Mouse (Mus musculus) thymus, adult 2 months (tissue): ENCODE data around the gene Map7d1. TPM values are rescaled to one million over a fixed set of nuclear protein-coding genes. Genes with fewer than 3 reads are reported as not detected.

ENCODE experiments used
- DNase-seq: peaks from one replicate; pipeline ENCODE4 v3.0.0; 2021
- H3K27ac ChIP-seq: fragments of 200-500 bp; 2 replicates; pipeline ENCODE4 v1.5.1; 2012; ENCODE audit warnings: low read length, control low read depth; ENCODE audit not compliant: control insufficient read depth, insufficient read depth
- H3K27me3 ChIP-seq: fragments of 200-500 bp; 2 replicates; pipeline ENCODE4 v1.6.1; 2012; ENCODE audit warnings: mild to moderate bottlenecking, low read length, moderate library complexity, mixed read lengths; ENCODE audit not compliant: control insufficient read depth, insufficient read depth
- H3K36me3 ChIP-seq: fragments of 200-500 bp; 2 replicates; pipeline ENCODE4 v1.6.1; 2012; ENCODE audit warnings: mild to moderate bottlenecking, low read length, moderate library complexity; ENCODE audit not compliant: control insufficient read depth, insufficient read depth
- H3K4me1 ChIP-seq: fragments of 200-500 bp; replicated peaks from 2 replicates; pipeline ENCODE4 v1.6.1; 2012; ENCODE audit warnings: low read length; ENCODE audit not compliant: control insufficient read depth, insufficient read depth
- H3K4me3 ChIP-seq: fragments of 200-500 bp; 2 replicates; pipeline ENCODE4 v1.5.1; 2012; ENCODE audit warnings: mild to moderate bottlenecking, low read length, control low read depth, moderate library complexity; ENCODE audit not compliant: control insufficient read depth, insufficient read depth
- CTCF ChIP-seq: fragments of 200-500 bp; IDR thresholded peaks from 2 replicates; pipeline ENCODE4 v1.5.1; 2012; ENCODE audit warnings: mild to moderate bottlenecking, control low read depth, low read length, moderate library complexity, borderline replicate concordance; ENCODE audit not compliant: control insufficient read depth, poor library complexity, insufficient read depth; ENCODE audit errors: extremely low read depth
- POLR2A ChIP-seq: fragments of 200-500 bp; IDR thresholded peaks from 2 replicates; pipeline ENCODE4 v1.6.1; 2012; ENCODE audit warnings: mild to moderate bottlenecking, low read length, control low read depth, moderate library complexity; ENCODE audit not compliant: control insufficient read depth, poor library complexity, insufficient read depth; ENCODE audit errors: extremely low read depth
- WGBS: fragments of 180-500 bp; shearing (Covaris S2); methylation state at CpG from one replicate; pipeline ENCODE4 v1.1.7; 2018; 5-methylcytosine and 5-hydroxymethylcytosine counted together
- polyA plus RNA-seq: library from polyadenylated mRNA; depleted of rRNA; stranded (reverse); fragments of >200 nt; gene quantifications from 2 replicates; pipeline ENCODE4 v1.2.3, GENCODE M21; 2012

Map7d1 gene
- polyA plus RNA-seq, 1 experiment: 74.6 TPM

GRCm38 (mm10) chr4:126286492-126286891 is 30.3 kb upstream of the Map7d1 start, which contains the start of gene Col8a2:
Col8a2 (plus strand) TSS chr4:126286793.
- DNase-seq: no peak
- H3K27me3 ChIP-seq: peaks cover 7% of the 10 kb centered on the region; the same call in 1 of the 2 replicates
- H3K27ac ChIP-seq: no peak within 1 kb of the TSS
- H3K4me3 ChIP-seq: no peak within 1 kb of the TSS
- TF ChIP-seq CTCF: no peak
- TF ChIP-seq POLR2A: no peak
- H3K36me3 ChIP-seq: no peaks in the 10 kb centered on the region
- 4% methylated on average over 42 of the region's 42 CpGs for WGBS
- no peaks in the 10 kb centered on the region for H3K4me1 ChIP-seq

- DNase-seq: no peak
- Histone ChIP-seq H3K4me3 (no peak overlapping the region), H3K4me1 (no peaks in the 10 kb centered on the region), H3K27ac (no peak overlapping the region), H3K36me3 (no peaks in the 10 kb centered on the region), H3K27me3 (peaks cover 7% of the 10 kb centered on the region; the same call in 1 of the 2 replicates)
- TF ChIP-seq POLR2A: no peak
- TF ChIP-seq CTCF: no peak
- 90% methylated on average over 8 of the region's 8 CpGs for WGBS
Observed at GRCm38 (mm10) chr4:126283582-126283981, 27.4 kb upstream of the Map7d1 start.

- H3K4me3 ChIP-seq: no peak overlapping the region
- no peaks in the 10 kb centered on the region; the same call in 1 of the 2 replicates for H3K27me3 ChIP-seq
- TF ChIP-seq POLR2A: no peak
- no peak for TF ChIP-seq CTCF
- no peak for DNase-seq
- WGBS: 90% methylated on average over 9 of the region's 9 CpGs
- no peak overlapping the region for H3K27ac ChIP-seq
- H3K4me1 ChIP-seq: peaks cover 4% of the 10 kb centered on the region; the same call in 1 of the 2 replicates
- no peaks in the 10 kb centered on the region for H3K36me3 ChIP-seq
Observed at GRCm38 (mm10) chr4:126281706-126282105, 25.6 kb upstream of the Map7d1 start.

GRCm38 (mm10) chr4:126278961-126279360 is 22.8 kb upstream of the Map7d1 start:
- 91% methylated on average over 9 of the region's 9 CpGs for WGBS
- Histone ChIP-seq H3K4me3 (no peak overlapping the region), H3K27ac (no peak overlapping the region), H3K36me3 (peaks cover 12% of the 10 kb centered on the region; the same call in 1 of the 2 replicates), H3K27me3 (no peaks in the 10 kb centered on the region), H3K4me1 (peaks cover 4% of the 10 kb centered on the region; the same call in 1 of the 2 replicates)
- no peak for DNase-seq
- no peak for TF ChIP-seq POLR2A
- TF ChIP-seq CTCF: no peak

- Histone ChIP-seq H3K27me3 (no peaks in the 10 kb centered on the region), H3K4me1 (peaks cover 4% of the 10 kb centered on the region; the same call in 1 of the 2 replicates), H3K36me3 (peaks cover 16% of the 10 kb centered on the region; the same call in 1 of the 2 replicates), H3K4me3 (no peak overlapping the region), H3K27ac (no peak overlapping the region)
- no peak for DNase-seq
- WGBS: 91% methylated on average over 9 of the region's 9 CpGs
- TF ChIP-seq POLR2A (no peak), CTCF (no peak)
Observed at GRCm38 (mm10) chr4:126278565-126278915, 22.4 kb upstream of the Map7d1 start.

- TF ChIP-seq CTCF: no peak
- Histone ChIP-seq H3K27me3 (no peaks in the 10 kb centered on the region), H3K36me3 (peaks cover 20% of the 10 kb centered on the region; the same call in 1 of the 2 replicates), H3K27ac (no peak overlapping the region), H3K4me1 (peaks cover 4% of the 10 kb centered on the region; the same call in 1 of the 2 replicates), H3K4me3 (no peak overlapping the region)
- DNase-seq: peak; percentile 51
- WGBS: 26% methylated on average over 13 of the region's 13 CpGs
Observed at GRCm38 (mm10) chr4:126277906-126278564, 21.9 kb upstream of the Map7d1 start.

GRCm38 (mm10) chr4:126275681-126276131 is 19.6 kb upstream of the Map7d1 start:
- peaks cover 4% of the 10 kb centered on the region; the same call in 1 of the 2 replicates for H3K4me1 ChIP-seq
- no peaks in the 10 kb centered on the region for H3K27me3 ChIP-seq
- TF ChIP-seq CTCF (no peak), POLR2A (no peak)
- WGBS: 97% methylated on average over 13 of the region's 13 CpGs
- no peak overlapping the region for H3K27ac ChIP-seq
- no peak overlapping the region for H3K4me3 ChIP-seq
- DNase-seq: no peak
- peaks cover 20% of the 10 kb centered on the region; the same call in 1 of the 2 replicates for H3K36me3 ChIP-seq
